Mouse (Mus musculus) megakaryocyte, embryonic 14.5 days (primary cell): ENCODE measurements around the gene Ifi47. TPM values are rescaled to one million over a fixed set of nuclear protein-coding genes. Genes with fewer than 3 reads are reported as not detected.

Experiments
- H3K27me3 ChIP-seq: replicated peaks from 2 replicates; pipeline ENCODE3; 2012; ENCODE audit warnings: inconsistent platforms
- H3K36me3 ChIP-seq: replicated peaks from 2 replicates; pipeline ENCODE3; 2012; ENCODE audit warnings: low read length, inconsistent platforms, mixed read lengths
- H3K4me1 ChIP-seq: 2 replicates; pipeline ENCODE4 v1.6.1; 2012; ENCODE audit warnings: inconsistent platforms
- H3K4me3 ChIP-seq: replicated peaks from 2 replicates; pipeline ENCODE3; 2012; ENCODE audit warnings: moderate library complexity, mild to moderate bottlenecking, inconsistent platforms
- H3K9me3 ChIP-seq: 2 replicates; pipeline ENCODE4 v1.6.1; 2012; ENCODE audit warnings: inconsistent platforms
- FLI1 ChIP-seq: IDR thresholded peaks from 2 replicates; pipeline ENCODE4 v1.6.1; 2012; ENCODE audit warnings: low read length, inconsistent platforms, mixed read lengths
- GATA1 ChIP-seq: IDR thresholded peaks from 3 replicates; pipeline ENCODE4 v1.6.1; 2012; ENCODE audit warnings: mixed read lengths, low read length, inconsistent platforms, borderline replicate concordance
- polyA plus RNA-seq: library from polyadenylated mRNA; stranded (reverse); fragments of >175 nt; gene quantifications from 2 replicates; pipeline ENCODE4 v1.2.3, GENCODE M21; 2012; ENCODE audit warnings: low replicate concordance; ENCODE audit not compliant: insufficient read depth

The Ifi47 gene
- polyA plus RNA-seq, 1 experiment, result 6.0 TPM

- peaks cover 52% of the 10 kb centered on the region for H3K36me3 ChIP-seq
- no peaks in the 10 kb centered on the region for H3K27me3 ChIP-seq
- H3K4me1 ChIP-seq, result peaks cover 80% of the 10 kb centered on the region
- H3K9me3 ChIP-seq, result no peaks in the 10 kb centered on the region
- no peak overlapping the region for H3K4me3 ChIP-seq
- no peak for TF ChIP-seq GATA1
- no peak for TF ChIP-seq FLI1
These were observed 26.8 kb downstream of the Ifi47 start for GRCm38 (mm10) chr11:49103047-49103693.

GRCm38 (mm10) chr11:49105752-49106151 is 29.4 kb downstream of the Ifi47 start:
- TF ChIP-seq FLI1 (no peak), GATA1 (no peak)
- Histone ChIP-seq H3K36me3 (peaks cover 36% of the 10 kb centered on the region), H3K4me3 (no peak overlapping the region), H3K27me3 (no peaks in the 10 kb centered on the region), H3K9me3 (no peaks in the 10 kb centered on the region), H3K4me1 (peaks cover 66% of the 10 kb centered on the region)

GRCm38 (mm10) chr11:49107650-49108537 is 31.5 kb downstream of the Ifi47 start:
- TF ChIP-seq GATA1 (no peak), FLI1 (no peak)
- no peaks in the 10 kb centered on the region for H3K9me3 ChIP-seq
- no peaks in the 10 kb centered on the region for H3K27me3 ChIP-seq
- H3K4me1 ChIP-seq, result peaks cover 48% of the 10 kb centered on the region
- H3K36me3 ChIP-seq, result peaks cover 21% of the 10 kb centered on the region
- no peak overlapping the region for H3K4me3 ChIP-seq

- peaks cover 23% of the 10 kb centered on the region for H3K36me3 ChIP-seq
- no peaks in the 10 kb centered on the region for H3K27me3 ChIP-seq
- H3K9me3 ChIP-seq, result no peaks in the 10 kb centered on the region
- no peak overlapping the region for H3K4me3 ChIP-seq
- H3K4me1 ChIP-seq, result peaks cover 48% of the 10 kb centered on the region
- TF ChIP-seq FLI1 (no peak), GATA1 (no peak)
These were observed 32.4 kb downstream of the Ifi47 start for GRCm38 (mm10) chr11:49108833-49109232.

GRCm38 (mm10) chr11:49111000-49111399 is 34.6 kb downstream of the Ifi47 start:
- H3K4me3 ChIP-seq, result no peak overlapping the region
- TF ChIP-seq GATA1, result no peak
- no peak for TF ChIP-seq FLI1
- H3K9me3 ChIP-seq, result no peaks in the 10 kb centered on the region
- peaks cover 22% of the 10 kb centered on the region for H3K36me3 ChIP-seq
- no peaks in the 10 kb centered on the region for H3K27me3 ChIP-seq
- peaks cover 54% of the 10 kb centered on the region for H3K4me1 ChIP-seq

DNA sequence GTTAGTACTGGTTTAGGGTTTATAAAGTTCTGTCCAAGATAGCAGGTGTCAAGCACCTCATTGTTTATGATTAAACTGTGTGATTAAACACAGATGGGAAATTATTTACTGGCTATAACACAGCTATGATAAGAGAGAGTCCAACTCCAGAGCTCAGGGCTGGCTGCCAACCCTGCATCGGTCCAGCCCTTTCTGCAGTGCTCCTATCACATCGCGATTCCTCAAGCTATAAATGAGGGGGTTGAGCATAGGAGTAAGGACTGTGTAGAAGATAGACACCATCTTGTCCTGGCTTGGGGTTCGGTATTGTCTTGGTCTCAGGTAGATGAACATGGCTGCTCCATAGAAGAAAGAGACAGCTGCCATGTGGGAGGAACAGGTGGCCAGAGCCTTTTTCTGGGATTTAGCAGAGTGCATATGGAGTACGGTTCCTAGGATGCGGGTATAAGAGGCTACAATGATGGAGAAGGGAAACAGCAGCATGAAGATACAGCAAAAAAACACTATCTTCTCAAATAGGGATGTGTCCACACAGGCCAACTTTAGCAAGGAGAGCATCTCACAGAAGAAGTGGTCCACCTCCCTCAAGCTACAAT is 36.3 kb downstream of the Ifi47 start:
- no peaks in the 10 kb centered on the region for H3K27me3 ChIP-seq
- TF ChIP-seq FLI1 (no peak), GATA1 (no peak)
- H3K4me3 ChIP-seq, result no peak overlapping the region
- H3K36me3 ChIP-seq, result peaks cover 21% of the 10 kb centered on the region
- peaks cover 40% of the 10 kb centered on the region for H3K4me1 ChIP-seq
- H3K9me3 ChIP-seq, result no peaks in the 10 kb centered on the region

GRCm38 (mm10) chr11:49114158-49114557 is 37.8 kb downstream of the Ifi47 start:
- no peak for TF ChIP-seq GATA1
- TF ChIP-seq FLI1, result no peak
- Histone ChIP-seq H3K4me3 (no peak overlapping the region), H3K36me3 (peaks cover 30% of the 10 kb centered on the region), H3K9me3 (no peaks in the 10 kb centered on the region), H3K4me1 (peaks cover 31% of the 10 kb centered on the region), H3K27me3 (no peaks in the 10 kb centered on the region)

DNA sequence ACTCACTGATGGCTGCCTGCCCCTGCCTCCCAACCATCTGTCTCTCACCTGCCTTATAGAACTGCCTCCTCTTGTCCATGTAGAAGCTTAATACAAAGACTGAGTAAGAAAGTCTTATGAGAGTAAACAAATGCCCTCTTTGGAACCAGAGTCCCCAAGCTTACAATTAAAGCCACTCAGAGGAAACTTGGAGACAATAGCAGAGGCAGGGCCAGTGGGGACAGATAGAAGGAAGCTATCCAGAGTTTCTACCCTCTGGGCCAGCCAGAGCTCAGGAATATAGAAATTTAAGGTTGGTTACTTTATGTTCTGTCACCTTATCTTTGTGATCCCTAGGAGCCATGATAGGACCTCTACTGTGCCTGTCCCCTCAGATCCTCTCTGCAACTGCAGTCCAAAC is 38.4 kb downstream of the Ifi47 start, which contains the start of gene Olfr1396:
Gene Olfr1396 (minus strand): TSS at position 101 of the 400 bp plus-strand sequence.
- Histone ChIP-seq H3K27me3 (no peaks in the 10 kb centered on the region), H3K4me1 (peaks cover 28% of the 10 kb centered on the region), H3K4me3 (no peak within 1 kb of the TSS), H3K36me3 (peaks cover 35% of the 10 kb centered on the region), H3K9me3 (no peaks in the 10 kb centered on the region)
- TF ChIP-seq FLI1, result no peak
- TF ChIP-seq GATA1, result no peak

GRCm38 (mm10) chr11:49119635-49120034 is 43.2 kb downstream of the Ifi47 start:
- Histone ChIP-seq H3K4me1 (peaks cover 14% of the 10 kb centered on the region), H3K36me3 (peaks cover 42% of the 10 kb centered on the region), H3K4me3 (no peak overlapping the region), H3K27me3 (no peaks in the 10 kb centered on the region), H3K9me3 (no peaks in the 10 kb centered on the region)
- TF ChIP-seq GATA1 (no peak), FLI1 (no peak)

- Histone ChIP-seq H3K4me1 (peaks cover 22% of the 10 kb centered on the region), H3K9me3 (no peaks in the 10 kb centered on the region), H3K27me3 (no peaks in the 10 kb centered on the region), H3K36me3 (peaks cover 28% of the 10 kb centered on the region), H3K4me3 (no peak overlapping the region)
- TF ChIP-seq FLI1, result no peak
- no peak for TF ChIP-seq GATA1
These were observed 47.8 kb downstream of the Ifi47 start for GRCm38 (mm10) chr11:49124169-49124568.
